Mouse (Mus musculus) CH12.LX (cell line): ENCODE measurements around the gene Dusp19. TPM values are rescaled to one million over a fixed set of nuclear protein-coding genes. Genes with fewer than 3 reads are reported as not detected.
A peak's percentile ranks its signal among the peaks of the same experiment; 100 is the strongest.

Experiments used
- DNase-seq: peaks from one replicate; pipeline ENCODE4 v3.0.0-alpha.2; 2013; ENCODE audit errors: extremely low read depth
- H3K27ac ChIP-seq: 2 replicates; pipeline ENCODE4 v1.5.1; 2012; ENCODE audit warnings: low read depth, mild to moderate bottlenecking, control low read depth, moderate library complexity; ENCODE audit not compliant: insufficient read depth
- H3K27me3 ChIP-seq: replicated peaks from 2 replicates; pipeline ENCODE3; 2012; ENCODE audit warnings: inconsistent platforms
- H3K36me3 ChIP-seq, 2 experiments: replicated peaks in 1 of 2; 2 replicates each; pipeline versions ENCODE3 to v1.6.1; 2012; ENCODE audit warnings: inconsistent platforms in 1 of 2, low read length in 1 of 2, mild to moderate bottlenecking in 1 of 2, mixed read lengths in 1 of 2, moderate library complexity in 1 of 2; ENCODE audit not compliant: control insufficient read depth in 1 of 2, insufficient read depth in 1 of 2
- H3K4me1 ChIP-seq, 2 experiments: 2 replicates each; pipeline ENCODE4 v1.6.1; 2012; ENCODE audit warnings: inconsistent platforms in 1 of 2, moderate library complexity in 1 of 2; ENCODE audit not compliant: insufficient read depth in 2 of 2, control insufficient read depth in 1 of 2
- H3K4me2 ChIP-seq: 2 replicates; pipeline ENCODE4 v1.6.1; 2012; ENCODE audit warnings: low read depth, mild to moderate bottlenecking, control low read depth; ENCODE audit not compliant: poor library complexity, insufficient read depth, severe bottlenecking
- H3K4me3 ChIP-seq, 3 experiments: fragments of 150-350 bp in 1 of 3; sonication (generic) in 1 of 3; replicated peaks in 1 of 3; 2 replicates each; pipeline versions ENCODE3 to v1.5.1; 2011 to 2012; ENCODE audit warnings: low read depth in 2 of 3, low read length in 2 of 3, mild to moderate bottlenecking in 2 of 3, moderate library complexity in 2 of 3, control low read depth in 1 of 3, improper control_type of control experiment in 1 of 3, inconsistent platforms in 1 of 3, mixed read lengths in 1 of 3; ENCODE audit not compliant: poor library complexity in 1 of 3
- H3K79me2 ChIP-seq: replicated peaks from 2 replicates; pipeline ENCODE4 v1.6.1; 2012; ENCODE audit warnings: mild to moderate bottlenecking, moderate library complexity; ENCODE audit not compliant: control insufficient read depth, poor library complexity, insufficient read depth, severe bottlenecking; ENCODE audit errors: extremely low read depth
- H3K9ac ChIP-seq: 2 replicates; pipeline ENCODE4 v1.6.1; 2012; ENCODE audit warnings: low read depth, mild to moderate bottlenecking, control low read depth, moderate library complexity; ENCODE audit not compliant: insufficient read depth
- H3K9me3 ChIP-seq: replicated peaks from 2 replicates; pipeline ENCODE3; 2012; ENCODE audit warnings: low read length, inconsistent platforms, mixed read lengths
- BHLHE40 ChIP-seq: IDR thresholded peaks from 2 replicates; pipeline ENCODE4 v1.6.1; 2011; ENCODE audit warnings: mild to moderate bottlenecking, low read depth, low read length, improper control_type of control experiment
- CTCF ChIP-seq, 2 experiments: IDR thresholded peaks in 1 of 2; conservative IDR thresholded peaks in 1 of 2; 2 replicates each; pipeline ENCODE4 v1.5.1; 2011 to 2012; ENCODE audit warnings: low read depth in 2 of 2, low read length in 2 of 2, improper control_type of control experiment in 1 of 2, inconsistent platforms in 1 of 2, mild to moderate bottlenecking in 1 of 2, moderate library complexity in 1 of 2
- ELF1 ChIP-seq: IDR thresholded peaks from 2 replicates; pipeline ENCODE4 v1.6.1; 2014; ENCODE audit warnings: low read depth, mild to moderate bottlenecking, inconsistent platforms, low read length, improper control_type of control experiment
- IRF4 ChIP-seq: IDR thresholded peaks from 2 replicates; pipeline ENCODE4 v1.6.1; 2014; ENCODE audit warnings: low read depth, mild to moderate bottlenecking, inconsistent platforms, low read length, improper control_type of control experiment
- PAX5 ChIP-seq: IDR thresholded peaks from 2 replicates; pipeline ENCODE4 v1.6.1; 2012; ENCODE audit warnings: low read length, inconsistent platforms, mixed read lengths
- RAD21 ChIP-seq: IDR thresholded peaks from 2 replicates; pipeline ENCODE4 v1.6.1; 2011; ENCODE audit warnings: low read depth, mild to moderate bottlenecking, low read length, improper control_type of control experiment, moderate library complexity
- UBTF ChIP-seq: IDR thresholded peaks from 2 replicates; pipeline ENCODE4 v1.6.1; 2012; ENCODE audit warnings: low read depth, mild to moderate bottlenecking, inconsistent platforms, low read length, improper control_type of control experiment, moderate library complexity
- USF1 ChIP-seq: IDR thresholded peaks from 2 replicates; pipeline ENCODE4 v1.6.1; 2014; ENCODE audit warnings: low read depth, mild to moderate bottlenecking, inconsistent platforms, low read length, improper control_type of control experiment
- dilution Hi-C: fragments of 300-500 bp; cut with MboI; formaldehyde crosslinking; loops from 2 replicates; pipeline ENCODE4 v1.14.3; 2020; ENCODE audit warnings: low sequenced_read_pairs; ENCODE audit not compliant: extremely low pct_unique_long_range_greater_than_20kb, extremely low pct_ligation_motif_present
- in situ Hi-C: fragments of 300-500 bp; cut with MboI; formaldehyde crosslinking; loops from 3 replicates; pipeline ENCODE4 v1.14.3; 2019; ENCODE audit warnings: low sequenced_read_pairs, low pct_ligation_motif_present, low pct_unique_long_range_greater_than_20kb, mixed read lengths
- polyA plus RNA-seq: library from polyadenylated mRNA; unstranded; fragments of >175 nt; gene quantifications from 2 replicates; pipeline ENCODE4 v1.2.1, GENCODE M21; 2012; ENCODE audit warnings: low read depth; ENCODE audit not compliant: insufficient read length
- total RNA-seq, 2 experiments: library from RNA; depleted of rRNA; stranded (reverse); fragments of 300-350 nt in 1 of 2; fragments of >200 nt in 1 of 2; gene quantifications; 2 replicates each; pipeline ENCODE4 v1.2.3; 2012 to 2014

Dusp19 gene
- total and polyA plus RNA-seq, 3 experiments: 19.0 to 27.3 (median 23.1) TPM

DNA sequence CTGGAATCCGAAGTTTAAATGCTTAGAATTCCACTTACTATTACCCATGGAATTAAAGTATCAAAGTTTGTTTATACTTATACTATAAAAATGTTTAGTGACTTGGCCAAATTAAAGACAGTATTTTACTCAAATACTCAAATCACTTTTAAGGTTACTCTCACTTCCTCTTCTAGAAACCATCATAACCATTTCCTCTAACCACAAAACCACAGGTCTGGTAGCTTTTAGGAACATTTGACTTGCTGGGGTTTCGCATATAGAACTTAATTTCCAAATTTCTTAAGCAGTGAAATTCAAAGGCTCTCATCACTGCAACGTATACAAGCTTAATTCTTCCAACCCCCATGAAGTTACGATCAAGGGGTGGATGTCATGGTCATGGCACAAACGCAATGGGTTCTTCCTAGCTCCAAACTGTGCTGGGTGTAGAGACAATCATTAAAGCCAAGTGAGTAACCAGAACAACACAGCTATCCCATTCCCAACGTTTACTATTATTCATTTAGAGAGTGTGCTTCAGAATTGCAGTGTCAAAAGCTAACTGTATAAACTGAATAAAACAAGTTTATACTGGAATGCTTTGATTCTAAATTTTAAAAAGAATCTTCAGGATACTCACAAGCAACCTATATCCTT is 37.5 kb upstream of the Dusp19 start (continued):
- TF ChIP-seq RAD21 (no peak), PAX5 (no peak)
- TF ChIP-seq, all 38 proteins: peak for 12

DNA sequence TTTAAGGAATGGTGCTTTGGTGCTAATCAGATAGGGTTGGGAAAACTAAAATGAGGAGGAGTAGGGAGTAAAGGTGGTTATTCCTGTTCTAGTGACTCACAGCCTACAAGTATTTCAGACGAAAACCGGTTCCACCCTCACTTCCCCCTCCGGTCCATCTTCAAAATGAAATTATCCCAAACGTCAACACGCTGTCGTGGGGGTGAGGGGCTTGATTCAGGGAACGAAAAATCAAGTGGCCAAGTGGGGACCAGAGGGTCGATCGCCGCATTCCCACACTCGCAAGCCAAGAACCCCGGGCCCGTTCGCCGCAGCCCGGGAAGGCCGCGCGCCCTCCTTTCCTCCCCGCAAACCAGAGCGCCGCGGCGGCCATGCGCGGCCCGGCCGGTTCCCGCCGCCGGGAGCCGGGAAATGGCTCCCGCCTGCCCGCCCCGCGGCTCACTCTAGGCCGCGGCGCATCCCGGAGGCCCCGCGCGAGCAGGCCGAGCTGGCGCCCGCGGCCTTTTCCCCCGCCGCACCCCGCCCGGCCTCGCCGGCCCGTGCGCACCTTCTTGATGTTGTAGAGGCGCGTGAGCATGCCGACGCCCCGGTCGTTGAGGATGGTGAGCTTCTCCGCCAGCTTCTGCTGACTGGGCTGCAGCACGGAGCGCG is 36.4 kb upstream of the Dusp19 start:
- peak; percentile 79 for TF ChIP-seq UBTF
- TF ChIP-seq USF1: no peak
- no peak overlapping the region for H3K27ac ChIP-seq
- peaks cover 14% of the 10 kb centered on the region for H3K9me3 ChIP-seq
- H3K79me2 ChIP-seq: no peaks in the 10 kb centered on the region
- peaks cover 64% of the 10 kb centered on the region for H3K27me3 ChIP-seq
- dilution Hi-C loops (no loop called here), in situ Hi-C loops (no loop called here)
- no peaks in the 10 kb centered on the region for H3K36me3 ChIP-seq
- peak; percentile 22 for DNase-seq
- H3K4me3 ChIP-seq: peak overlapping the region; percentile 58 to 72 (median 68)
- H3K4me1 ChIP-seq: peaks cover 2 to 16% of the 10 kb centered on the region in 2 experiments; a peak in 3 of 4 replicates
- peak overlapping the region; percentile 59 for H3K4me2 ChIP-seq
- H3K9ac ChIP-seq: peak overlapping the region; percentile 54

DNA sequence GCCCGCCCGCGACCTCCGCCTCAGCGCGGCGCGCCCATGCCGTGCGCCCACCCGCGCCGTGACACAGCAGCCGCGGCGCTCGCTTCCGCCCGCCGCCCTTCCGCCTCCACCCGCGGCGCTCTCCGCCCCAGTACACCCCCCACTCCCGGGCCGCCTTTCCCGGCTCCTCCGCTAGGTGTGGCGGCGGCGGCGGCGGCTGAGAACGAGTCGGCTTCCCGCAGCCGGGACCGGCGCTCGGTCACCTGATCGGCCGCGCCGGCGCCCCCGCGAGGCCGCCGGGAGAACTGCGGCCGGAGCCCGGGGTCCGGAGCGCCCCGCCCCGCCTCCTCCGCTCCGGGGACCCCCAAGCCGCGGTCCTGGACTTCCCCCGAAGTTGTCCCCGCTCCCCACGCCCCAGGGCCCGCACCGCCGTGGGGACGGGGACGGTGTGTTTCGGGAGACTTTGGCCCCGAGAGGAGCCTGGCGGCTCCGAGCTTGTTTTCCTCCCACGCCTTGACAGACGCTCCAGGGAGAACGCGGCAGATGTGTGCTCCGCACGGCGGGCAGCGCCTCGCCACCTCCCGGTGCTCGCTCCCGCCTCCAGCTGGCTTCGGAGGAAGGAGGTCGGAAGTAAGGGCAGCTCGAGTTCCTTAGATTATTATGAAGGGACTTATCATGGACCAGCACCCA is 35.7 kb upstream of the Dusp19 start, which contains the start of gene Nckap1:
Nckap1 (minus strand) TSS at position 338 of the 669 bp plus-strand sequence.
- H3K79me2 ChIP-seq: no peaks in the 10 kb centered on the region
- dilution Hi-C loops (no loop called here), in situ Hi-C loops (no loop called here)
- H3K4me2 ChIP-seq: peak within 1 kb of the TSS; percentile 59
- peak within 1 kb of the TSS; percentile 58 to 72 (median 68) for H3K4me3 ChIP-seq
- no peaks in the 10 kb centered on the region for H3K36me3 ChIP-seq
- H3K9me3 ChIP-seq: peaks cover 14% of the 10 kb centered on the region
- peak within 1 kb of the TSS; percentile 54 for H3K9ac ChIP-seq
- DNase-seq: peak; percentile 45
- peaks cover 62% of the 10 kb centered on the region for H3K27me3 ChIP-seq
- H3K27ac ChIP-seq: no peak within 1 kb of the TSS
- TF ChIP-seq IRF4 (0 out of 2 replicates have a peak, but pooled peaks have one; percentile 10), BHLHE40 (peak; percentile 56), PAX5 (no peak), ELF1 (peak; percentile 39; the same call in 1 of the 2 replicates), USF1 (peak; percentile 76), CTCF (conservative IDR thresholded peaks at IDR 0.05 in 1 of 2, IDR thresholded peaks at IDR 0.05 in 1 of 2; ENCODE audit: low read depth in 2 of 2, low read length in 2 of 2) (peak in 1 of 2 experiments; percentile 62; a peak in 2 of 4 replicates)
- TF ChIP-seq, all 38 proteins: peak for 5
- H3K4me1 ChIP-seq: peaks cover 2 to 16% of the 10 kb centered on the region in 2 experiments; a peak in 3 of 4 replicates
